Mouse (Mus musculus) retina, adult 2 months (tissue): ENCODE measurements around the gene Zfp1.

ENCODE experiments used
- DNase-seq: peaks from one replicate; pipeline ENCODE4 v3.0.0-alpha.2; 2012; ENCODE audit warnings: low read depth, low spot score

The Zfp1 gene

DNA sequence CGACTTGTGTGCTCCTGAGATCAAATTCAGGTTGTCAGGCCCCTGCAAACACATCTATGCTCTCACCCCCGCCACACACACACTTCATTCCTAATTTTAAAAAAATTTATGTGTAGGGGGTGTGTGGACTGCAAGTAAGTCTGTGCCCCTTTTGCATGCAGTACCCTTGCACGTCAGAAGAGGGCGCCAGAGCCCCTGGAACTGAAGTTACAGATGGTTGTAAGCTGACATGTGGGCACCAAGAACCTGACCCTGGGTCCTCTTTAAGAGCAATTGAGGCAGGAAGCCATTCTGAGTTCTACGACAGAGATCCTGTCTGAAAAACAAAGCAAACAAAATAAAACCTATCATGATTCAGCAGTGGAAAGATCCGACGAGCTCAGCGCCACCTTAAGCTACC lies 33.0 kb downstream of the Zfp1 start:
- DNase-seq: no peak

DNA sequence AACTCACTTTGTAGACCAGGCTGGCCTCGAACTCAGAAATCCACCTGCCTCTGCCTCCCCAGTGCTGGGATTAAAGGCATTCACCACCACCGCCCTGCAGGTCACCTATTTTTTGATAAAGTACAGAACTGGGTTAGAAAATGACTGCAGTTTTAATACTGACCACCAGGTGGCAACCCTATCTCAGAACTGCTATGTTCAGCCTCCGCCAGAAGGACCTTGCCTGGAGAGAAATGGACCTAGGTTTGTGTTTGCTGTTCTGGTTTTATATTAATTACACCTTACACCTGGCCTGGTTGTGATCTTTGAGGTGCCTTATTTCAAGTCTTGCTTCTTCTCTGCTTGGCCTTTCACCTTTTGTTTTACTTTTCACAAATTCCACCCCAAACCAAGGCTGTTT lies 34.9 kb downstream of the Zfp1 start:
- peak; percentile 44 for DNase-seq

DNA sequence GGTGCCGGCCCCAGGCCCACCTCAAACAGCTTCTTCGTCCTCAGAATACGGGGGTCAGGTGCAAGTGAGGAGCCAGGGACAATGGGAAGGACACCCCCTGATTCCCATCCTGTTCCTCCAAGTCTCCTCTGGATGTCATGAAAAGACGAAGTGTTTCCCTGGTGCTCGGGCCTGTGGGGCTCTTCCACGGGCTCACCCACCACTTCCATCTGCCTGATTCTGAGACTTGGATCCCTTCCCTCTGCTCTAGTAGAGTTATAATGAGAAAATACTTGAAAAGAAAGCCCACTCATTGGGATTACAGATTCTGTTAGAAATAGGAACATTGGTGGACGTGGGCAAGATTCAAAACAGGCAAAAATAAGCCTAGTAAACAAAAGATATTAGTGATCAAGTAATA lies 35.6 kb downstream of the Zfp1 start:
- DNase-seq: no peak

GRCm38 (mm10) chr8:111680423-111681028 lies 37.3 kb downstream of the Zfp1 start:
- DNase-seq: no peak

DNA sequence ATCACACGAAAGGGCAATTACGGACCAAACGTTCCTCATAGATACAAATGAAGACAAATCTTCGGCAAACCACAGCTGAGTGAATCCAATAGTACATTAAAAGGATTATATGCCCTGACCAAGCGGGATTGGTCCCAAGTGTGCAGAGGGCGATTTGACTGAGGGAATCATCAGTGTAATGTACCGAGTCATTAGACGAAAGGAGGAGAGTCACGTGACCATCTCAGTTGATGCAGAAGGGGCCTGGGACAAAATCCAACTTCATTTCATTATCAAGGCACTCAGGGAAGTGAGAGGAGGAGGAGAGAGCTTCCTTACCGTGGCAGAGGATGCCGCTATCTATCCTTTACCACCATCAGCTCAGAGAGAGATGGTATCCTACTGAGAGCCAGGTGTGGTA lies 38.0 kb downstream of the Zfp1 start:
- DNase-seq: no peak

- no peak for DNase-seq
These were observed 39.3 kb downstream of the Zfp1 start for GRCm38 (mm10) chr8:111682521-111682920.

GRCm38 (mm10) chr8:111686881-111687280 lies 43.7 kb downstream of the Zfp1 start:
- no peak for DNase-seq

GRCm38 (mm10) chr8:111690960-111691445 lies 47.8 kb downstream of the Zfp1 start, which contains the start of gene Ctrb1:
TSS of gene Ctrb1 (minus strand) at chr8:111691010.
- DNase-seq: no peak

- DNase-seq: no peak
These were observed 50.1 kb downstream of the Zfp1 start for GRCm38 (mm10) chr8:111693261-111693741.

GRCm38 (mm10) chr8:111695441-111695840 lies 52.2 kb downstream of the Zfp1 start:
- no peak for DNase-seq

DNA sequence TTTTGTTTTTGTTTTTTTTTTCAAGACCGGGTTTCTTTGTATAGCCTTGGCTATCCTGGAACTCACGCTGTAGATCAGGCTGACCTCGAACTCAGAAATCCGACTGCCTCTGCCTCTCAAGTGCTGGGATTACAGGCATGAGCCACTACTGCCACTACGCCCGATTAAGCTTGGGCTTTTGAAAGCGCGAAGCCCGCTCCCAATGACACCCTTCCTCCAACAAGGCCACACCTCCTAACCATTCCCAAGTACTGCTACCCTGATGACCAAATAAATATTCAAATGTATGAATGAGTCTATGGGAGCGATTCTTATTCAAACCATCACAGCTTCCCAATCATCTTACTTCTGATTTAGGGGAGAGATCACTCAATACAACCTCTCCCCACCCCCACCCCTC lies 54.5 kb downstream of the Zfp1 start:
- DNase-seq: no peak

- DNase-seq: no peak
These were observed 55.8 kb downstream of the Zfp1 start for GRCm38 (mm10) chr8:111699035-111699434.

DNA sequence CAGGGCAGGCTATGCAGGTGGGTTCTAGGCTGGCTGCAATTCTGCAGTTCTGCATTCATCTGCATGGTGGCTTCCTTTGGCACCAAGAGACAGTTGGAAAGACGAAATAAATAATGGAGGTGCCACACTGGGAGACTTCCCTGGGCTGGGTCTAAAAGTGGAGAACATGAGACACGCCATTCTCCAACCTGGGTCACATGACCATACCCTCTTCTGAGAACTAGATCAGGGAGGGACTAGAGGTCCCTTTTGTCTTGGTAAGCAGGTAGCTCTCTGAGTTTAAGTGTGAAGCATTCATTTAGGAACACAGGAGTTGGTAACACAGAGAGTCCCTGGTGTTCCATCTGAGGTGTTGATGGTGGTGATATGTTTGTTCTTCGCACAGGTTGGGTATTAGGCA lies 57.0 kb downstream of the Zfp1 start:
- no peak for DNase-seq

GRCm38 (mm10) chr8:111700740-111701139 lies 57.5 kb downstream of the Zfp1 start:
- no peak for DNase-seq

- no peak for DNase-seq
These were observed 58.2 kb downstream of the Zfp1 start for GRCm38 (mm10) chr8:111701380-111701779.

GRCm38 (mm10) chr8:111704585-111704984 lies 61.4 kb downstream of the Zfp1 start:
- DNase-seq: no peak

DNA sequence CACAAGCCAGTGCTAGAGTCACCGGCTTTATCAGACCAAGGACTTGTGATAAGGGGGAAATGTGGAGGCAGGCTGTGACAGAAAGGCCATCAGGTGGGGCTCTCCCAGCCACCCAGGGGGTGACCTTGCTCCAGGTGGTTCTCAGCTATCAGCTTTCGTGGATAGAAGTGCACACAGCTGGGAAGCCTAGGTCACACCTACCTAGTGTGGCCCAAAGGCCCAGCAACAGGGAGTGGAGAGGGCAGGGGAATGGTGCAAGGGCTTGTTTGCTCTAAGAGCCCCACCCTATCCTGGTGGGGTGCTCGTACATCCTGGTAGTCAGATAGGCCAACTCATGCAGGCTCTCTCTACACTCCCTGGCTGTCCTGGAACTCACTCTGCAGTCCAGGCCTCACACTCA lies 62.0 kb downstream of the Zfp1 start:
- no peak for DNase-seq

DNA sequence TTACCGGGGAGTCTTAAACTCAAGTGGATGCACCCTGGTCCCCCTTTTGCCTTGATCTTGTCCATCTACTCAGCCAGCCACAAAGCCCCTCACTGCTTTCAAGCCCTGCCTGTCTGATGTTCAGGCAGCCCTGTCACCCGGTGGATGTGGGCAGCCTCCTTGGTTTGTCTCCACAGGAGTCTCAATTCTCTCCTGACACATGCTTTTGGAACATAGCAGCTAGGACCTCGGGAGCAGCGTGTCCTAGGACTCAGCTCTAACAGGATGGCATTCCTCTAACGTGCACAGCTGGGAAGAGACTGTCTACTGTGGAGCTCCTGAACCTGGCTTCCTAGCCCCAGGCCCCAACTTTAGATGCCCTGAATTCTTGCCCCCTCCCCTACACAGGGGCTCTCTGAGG lies 62.5 kb downstream of the Zfp1 start:
- no peak for DNase-seq

DNA sequence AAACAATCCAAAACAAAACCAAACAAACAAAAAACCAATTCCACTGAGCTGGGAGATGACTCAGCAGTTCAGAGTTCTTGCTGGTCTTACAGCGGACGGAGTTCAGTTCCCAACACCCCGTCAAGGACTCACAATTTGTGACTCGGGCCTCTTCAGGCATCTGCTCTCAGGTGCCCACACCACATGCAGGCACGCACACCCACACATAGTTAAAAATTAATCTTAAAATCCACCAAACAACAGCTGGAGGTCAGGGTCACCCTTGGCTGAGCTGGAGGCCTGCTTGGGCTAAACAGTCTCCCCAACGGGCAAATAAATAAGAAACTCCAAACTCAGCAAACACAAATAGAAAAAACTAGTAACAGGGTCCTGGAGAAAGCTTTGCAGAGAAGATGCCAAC lies 65.1 kb downstream of the Zfp1 start:
- no peak for DNase-seq

- no peak for DNase-seq
These were observed 66.0 kb downstream of the Zfp1 start for GRCm38 (mm10) chr8:111709223-111709622.

GRCm38 (mm10) chr8:111710777-111711485 lies 67.7 kb downstream of the Zfp1 start:
- DNase-seq: no peak

DNA sequence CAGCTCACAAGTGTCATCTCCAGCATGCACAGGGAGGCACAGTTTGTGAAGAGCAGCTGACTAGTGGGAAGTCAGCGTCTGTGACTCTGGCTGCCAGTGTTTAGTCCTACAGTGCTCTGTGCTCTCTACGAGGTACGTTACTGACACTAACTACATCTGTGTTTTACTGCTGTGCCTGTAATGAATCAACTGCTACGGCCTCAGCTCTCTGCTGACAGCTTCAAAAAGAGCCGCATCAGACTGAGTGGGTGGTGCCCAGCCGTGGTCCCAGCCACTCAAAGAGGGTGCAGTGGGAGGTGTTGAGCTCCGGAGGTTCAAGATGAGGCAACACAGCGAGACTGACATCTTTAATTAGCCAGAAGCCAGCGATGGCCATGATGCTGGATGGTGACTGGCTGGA lies 68.9 kb downstream of the Zfp1 start:
- no peak for DNase-seq

GRCm38 (mm10) chr8:111712588-111712987 lies 69.4 kb downstream of the Zfp1 start:
- no peak for DNase-seq
